Mouse (Mus musculus) thymus, adult 18-20 months (tissue): Measurements from ENCODE around the gene Cacng3.

Experiments used
- DNase-seq, 2 experiments: peaks; one replicate each; pipeline ENCODE4 v3.0.0; 2022; ENCODE audit warnings: mixed read lengths in 2 of 2

The Cacng3 gene

DNA sequence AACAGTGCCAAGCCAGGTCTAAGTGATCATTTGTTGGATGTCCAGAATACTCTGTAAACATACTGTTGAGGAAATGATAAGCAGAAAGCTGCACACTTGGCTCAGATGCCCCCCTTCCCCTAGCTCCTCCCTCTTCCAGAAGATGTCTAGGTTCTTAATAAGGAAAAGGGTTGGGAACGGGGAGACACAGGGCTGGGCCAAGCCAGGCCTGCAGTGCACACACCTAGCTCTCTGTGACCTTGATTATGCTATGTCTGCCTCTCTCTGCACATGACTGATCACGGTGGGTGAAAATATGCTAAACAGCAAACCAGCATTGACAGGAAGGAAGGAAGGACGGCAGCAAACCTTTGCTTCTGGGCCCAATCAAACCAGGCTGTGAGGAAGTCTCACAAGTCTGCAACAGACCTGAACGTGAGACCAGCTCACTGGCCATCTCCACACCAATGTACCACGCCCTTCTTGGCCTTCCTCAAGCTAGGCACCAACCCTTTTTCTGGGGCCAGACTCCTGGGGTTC lies 53.1 kb downstream of the Cacng3 start:
- DNase-seq = no peak

DNA sequence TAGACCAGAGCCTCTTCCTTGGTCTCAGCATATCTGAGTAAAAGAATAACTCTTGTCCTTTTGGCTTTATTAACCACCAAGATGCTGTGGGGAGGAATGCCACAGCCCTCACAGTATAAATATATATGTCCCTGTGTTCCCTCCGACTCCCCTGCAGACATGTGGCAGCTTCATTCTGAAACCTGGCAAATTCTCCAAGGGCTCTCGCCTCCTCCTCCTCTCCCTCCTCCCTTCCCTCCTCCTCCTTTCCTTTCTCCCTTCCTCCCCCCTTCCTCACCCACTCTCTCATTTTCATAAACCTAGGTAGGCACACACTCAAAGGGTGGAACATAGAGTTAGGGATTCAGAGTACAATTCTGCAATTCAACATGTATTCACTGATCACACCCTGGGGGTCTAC lies 56.1 kb downstream of the Cacng3 start:
- no peak for DNase-seq

DNA sequence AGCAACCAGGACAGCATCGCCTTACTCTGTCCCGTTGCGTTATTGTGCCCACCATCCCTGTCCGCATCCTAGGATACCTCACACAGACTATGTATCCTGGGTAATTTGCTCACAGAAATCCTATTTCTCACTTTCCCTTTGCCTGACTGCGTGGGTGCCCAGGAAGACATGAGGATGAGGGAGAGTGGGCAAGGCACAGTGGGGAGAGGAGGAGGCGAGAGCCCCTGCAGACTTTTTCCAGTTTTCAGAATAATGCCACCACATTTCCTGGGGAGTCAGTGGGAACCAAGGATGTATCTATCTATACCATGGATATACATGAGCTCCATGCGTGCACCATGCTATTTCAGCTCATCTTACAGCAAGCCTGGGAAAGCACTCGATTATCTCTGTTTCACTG lies 57.9 kb downstream of the Cacng3 start:
- no peak for DNase-seq

DNA sequence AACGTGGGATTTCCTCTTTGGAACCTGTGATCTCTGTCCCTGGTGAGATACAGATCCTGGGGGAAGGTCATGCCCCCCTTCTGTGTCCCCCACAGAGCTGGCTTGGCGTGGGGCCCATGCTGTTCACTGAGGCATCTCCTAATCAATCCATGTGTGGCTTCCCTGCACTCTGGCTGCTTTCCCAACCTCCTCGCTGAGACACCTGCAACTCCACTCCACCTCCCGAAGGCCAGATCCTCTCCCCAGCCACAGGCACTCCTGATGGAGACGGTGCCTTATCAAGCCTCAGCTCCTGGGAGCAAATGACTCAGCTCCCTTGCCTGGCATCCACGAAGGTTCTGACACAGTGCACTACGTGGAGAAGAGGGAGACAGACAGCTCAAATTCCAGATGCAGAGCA lies 58.6 kb downstream of the Cacng3 start:
- DNase-seq = no peak

DNA sequence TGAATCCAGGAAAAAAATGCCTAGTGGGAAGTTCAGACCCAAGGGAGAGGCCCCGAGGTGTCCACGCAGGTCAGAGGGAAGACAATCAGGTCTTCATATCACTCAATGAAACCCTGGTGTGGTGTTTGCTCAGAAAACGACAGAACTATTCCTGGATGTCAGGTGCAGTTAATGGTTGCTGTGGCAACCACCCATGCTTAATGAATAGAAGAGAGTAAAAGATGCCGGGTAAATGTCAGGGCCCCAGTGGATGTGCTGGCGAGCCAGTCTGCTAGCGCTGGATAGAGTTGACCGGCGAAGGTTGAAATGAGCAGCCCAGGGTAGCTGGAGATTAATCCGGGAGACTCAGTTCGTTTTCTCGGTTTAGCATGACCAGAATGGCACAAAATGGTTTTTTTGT lies 65.0 kb downstream of the Cacng3 start:
- no peak for DNase-seq

DNA sequence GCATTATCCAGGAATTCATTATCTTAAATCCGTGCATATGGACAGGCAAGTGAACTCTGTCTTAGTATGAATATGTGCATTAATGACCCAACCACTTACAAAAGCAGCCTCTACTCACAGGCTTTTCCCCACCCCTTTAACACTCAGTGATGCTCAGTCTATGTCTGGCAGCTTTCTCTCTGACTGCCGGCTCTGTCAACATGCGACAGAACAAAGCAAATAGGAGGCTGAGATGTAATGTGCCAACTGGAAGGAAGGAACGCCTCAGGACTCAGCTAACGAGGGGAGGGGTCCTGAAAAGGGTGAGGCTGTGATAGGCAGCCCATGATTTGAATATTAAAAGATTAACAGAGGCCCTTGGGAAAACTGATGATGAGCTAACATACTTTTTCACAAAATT lies 68.2 kb downstream of the Cacng3 start:
- no peak for DNase-seq

DNA sequence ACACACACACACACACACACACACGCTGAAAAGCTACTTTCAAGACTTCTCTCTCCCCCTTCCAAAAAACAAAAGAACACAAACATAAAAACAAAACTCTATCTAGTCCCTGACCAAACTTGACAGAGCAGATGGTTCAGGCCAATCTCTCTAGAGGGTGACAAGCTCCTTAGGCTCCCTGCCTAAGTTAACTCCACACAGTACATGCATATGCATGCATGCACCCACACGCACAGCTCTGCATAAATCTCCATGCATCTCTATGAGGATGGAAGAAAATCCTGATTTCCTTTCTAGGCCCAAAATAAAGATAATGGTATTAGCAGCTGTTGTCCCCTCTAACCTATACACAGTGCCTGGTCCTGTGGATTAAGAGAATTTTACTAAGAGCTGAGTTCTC lies 70.4 kb downstream of the Cacng3 start:
- no peak for DNase-seq

DNA sequence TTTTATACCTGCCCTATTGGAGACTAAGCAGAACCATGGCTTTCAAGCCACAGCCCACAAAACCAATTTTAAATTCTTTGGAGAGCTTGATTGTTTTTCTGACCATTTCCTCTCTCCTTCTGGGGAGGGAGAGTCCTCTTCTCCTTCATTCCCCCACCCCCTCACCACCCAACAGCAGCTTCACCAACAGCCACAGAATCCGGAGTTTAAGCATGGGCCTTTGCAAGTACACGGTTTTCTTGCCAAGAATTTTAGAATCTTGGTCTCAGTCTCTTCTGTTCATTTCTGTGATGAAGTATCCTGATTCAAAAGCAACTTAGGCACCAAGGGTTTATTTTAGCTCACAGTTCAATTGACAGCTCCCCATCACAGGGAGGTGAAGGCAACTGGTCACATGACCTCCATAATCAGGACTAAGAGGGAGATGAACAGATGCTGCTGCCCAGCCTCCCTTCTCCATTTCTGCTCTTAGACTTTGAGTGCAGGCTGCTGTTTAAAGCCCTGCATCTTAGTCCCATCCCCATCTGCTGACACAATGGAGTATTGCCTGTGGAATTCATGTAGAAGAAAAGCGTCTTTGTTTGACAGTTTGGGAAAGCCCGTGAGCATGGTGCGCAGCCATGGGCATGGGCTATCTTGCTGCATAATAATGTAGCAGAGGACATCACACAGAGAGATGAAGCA lies 85.8 kb downstream of the Cacng3 start:
- DNase-seq = no peak

DNA sequence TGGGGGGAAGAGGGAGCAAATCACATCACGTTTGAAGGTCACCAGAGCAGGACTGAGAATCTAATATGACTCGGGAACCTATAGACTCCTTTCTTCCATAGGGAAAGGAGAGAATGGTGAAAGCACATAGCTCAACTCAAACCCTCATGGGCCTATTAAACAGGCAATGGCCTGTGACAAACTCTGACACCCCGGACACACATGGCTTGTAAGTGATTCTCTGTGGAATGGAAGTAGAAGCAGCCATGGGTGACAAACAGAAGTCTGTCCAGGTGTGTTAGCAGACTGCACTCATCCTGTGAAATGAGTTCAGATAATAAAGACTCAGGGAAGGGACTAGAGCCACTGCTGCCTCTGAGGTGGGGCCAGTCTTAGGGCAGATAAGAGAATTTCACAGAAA lies 88.4 kb downstream of the Cacng3 start:
- DNase-seq = no peak

DNA sequence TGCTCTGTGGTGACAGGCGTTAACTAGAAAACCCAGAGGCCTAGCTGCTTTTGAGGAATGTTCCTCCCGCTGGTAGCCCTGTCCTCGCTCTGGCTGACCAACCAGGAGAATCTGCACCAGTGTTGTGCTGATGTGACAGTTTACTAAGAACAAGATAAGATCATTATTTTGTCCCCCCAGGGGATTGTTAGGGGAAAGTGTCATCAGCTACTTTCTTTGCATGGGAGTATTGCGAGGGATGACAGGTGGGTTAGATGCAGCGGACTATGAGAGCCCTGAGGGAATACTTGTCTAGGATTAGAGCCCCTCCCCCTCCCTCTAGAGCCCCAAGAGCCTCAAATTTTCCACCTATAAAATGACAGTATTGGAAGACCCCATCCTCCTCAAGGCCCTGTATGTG lies 94.2 kb downstream of the Cacng3 start:
- DNase-seq = no peak

DNA sequence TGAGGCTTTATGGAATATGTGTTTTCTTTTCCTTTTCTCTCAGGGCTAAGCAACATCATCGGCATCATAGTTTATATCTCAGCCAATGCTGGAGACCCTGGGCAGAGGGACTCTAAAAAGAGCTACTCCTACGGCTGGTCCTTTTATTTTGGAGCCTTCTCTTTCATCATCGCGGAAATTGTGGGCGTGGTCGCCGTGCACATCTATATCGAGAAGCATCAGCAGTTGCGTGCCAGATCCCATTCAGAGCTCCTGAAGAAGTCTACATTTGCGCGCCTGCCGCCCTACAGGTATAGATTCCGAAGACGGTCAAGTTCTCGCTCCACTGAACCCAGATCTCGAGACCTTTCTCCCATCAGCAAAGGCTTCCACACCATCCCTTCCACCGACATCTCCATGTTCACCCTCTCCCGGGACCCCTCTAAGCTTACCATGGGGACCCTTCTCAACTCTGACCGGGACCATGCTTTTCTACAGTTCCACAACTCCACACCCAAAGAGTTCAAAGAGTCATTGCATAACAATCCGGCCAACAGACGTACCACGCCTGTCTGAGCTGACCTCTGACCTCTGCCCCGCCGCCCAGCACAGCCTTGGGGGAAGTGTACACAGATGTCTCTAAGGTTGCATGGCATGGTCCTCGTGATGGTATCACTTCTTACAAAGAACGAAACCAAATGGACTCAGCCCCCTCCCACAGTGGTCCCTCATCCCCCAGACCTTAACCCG lies 98.2 kb downstream of the Cacng3 start:
- no peak for DNase-seq

DNA sequence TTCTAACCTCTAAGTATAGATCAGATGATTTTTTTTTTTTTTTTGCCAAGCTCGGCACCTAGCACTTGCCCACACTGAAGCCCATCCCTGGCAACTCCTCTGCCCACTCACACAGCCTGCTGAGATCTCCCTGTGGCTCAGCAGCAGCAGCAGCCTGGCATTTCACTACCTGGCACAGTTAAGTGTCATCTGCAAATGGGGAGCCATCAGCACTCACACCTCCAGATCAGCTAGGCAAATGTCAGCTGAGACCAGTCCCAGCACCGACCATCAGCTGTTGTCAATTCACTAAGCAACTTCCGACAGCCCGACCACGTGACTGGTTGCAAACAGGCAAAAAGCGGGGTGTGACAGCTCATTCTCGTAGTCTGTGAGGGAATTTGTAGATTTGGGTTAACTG lies 109.3 kb downstream of the Cacng3 start:
- no peak for DNase-seq

DNA sequence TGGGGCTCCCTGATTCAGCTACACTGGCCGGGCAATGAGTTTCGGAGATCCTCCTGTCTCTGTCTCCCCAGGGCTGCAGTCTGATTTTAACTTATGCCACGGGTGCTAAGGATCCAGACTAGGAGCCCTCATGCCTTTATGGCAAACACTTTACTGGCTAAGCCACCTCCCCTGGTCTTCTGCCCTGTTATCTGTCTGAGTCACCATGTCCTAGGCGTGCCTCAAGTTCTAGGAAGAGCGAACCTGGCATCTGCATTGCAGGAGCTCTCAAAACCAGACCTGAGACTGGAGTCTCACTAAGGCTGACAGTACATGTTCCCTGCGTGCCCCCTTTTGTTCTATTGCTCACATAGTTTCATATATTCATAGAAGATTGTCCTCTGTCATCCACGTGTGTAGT lies 119.6 kb downstream of the Cacng3 start:
- DNase-seq = no peak

DNA sequence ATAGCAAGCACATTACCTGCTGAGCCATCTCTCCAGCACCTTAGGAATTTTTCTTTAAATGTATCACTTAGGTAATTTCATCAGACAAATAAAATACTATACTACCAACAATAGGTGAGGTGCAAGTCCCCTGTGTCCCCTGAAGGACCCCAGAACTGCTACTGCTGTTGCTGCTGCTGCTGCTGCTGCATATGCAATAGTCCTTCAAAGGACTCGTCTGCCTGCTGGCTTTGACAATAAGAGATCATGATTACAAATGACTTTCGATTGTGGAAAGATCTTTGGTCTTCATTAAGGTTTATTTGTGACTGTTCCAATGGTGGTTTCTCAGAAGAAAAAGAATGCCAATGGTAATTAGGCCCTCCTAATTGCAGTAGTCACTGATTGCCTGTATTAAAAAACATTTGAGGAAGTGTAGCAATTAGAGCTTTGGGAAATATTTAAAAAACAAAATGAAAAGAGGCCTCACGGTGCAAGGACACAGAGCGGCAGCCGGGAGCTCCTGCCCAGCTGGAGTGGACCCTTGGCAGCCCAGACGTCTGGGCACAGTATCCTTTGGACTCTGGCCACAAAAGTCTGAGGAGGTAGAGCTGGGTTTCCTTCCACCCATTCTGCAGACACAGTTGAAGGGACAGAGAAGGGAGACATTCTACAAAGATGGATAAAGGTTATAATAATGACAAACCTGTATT lies 123.5 kb downstream of the Cacng3 start:
- DNase-seq = no peak

DNA sequence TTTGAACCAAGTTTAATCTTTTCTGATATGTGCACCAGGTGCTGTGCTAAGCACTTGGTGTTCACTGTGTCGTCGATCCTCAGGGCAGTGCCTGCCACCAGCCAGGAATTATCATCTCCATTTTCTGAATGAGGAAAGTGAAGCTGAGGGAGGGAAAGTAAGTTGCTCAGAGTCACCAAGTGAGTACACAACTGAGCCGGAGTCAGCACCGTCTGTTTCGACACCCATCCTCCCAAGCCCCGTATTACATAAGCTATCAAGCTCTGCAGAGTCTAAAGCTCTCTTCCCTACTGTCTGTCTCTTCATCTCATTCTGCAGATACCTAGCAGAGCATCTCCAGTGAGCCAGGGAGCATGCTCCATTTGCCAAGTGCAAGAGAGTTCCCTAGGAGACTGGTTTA lies 124.8 kb downstream of the Cacng3 start:
- no peak for DNase-seq

DNA sequence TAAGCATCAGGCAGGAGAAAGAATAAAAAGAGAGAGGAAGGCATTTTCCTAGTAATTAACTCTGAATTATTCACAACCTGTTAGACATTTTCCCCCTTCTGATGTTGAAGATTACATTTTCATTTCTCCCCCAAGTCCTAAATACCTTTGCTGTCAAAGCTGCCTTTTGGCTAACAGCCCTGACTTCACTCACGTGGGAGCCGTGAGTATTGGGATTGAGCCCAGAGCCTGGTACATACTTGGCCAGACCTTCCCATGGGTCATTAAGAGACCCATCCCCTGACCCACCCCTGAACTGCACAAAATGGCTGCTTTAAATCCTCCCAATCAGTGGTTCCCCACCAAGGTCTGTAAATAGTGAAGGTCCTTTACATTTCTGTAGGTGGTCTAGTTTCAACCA lies 130.5 kb downstream of the Cacng3 start:
- DNase-seq = no peak

DNA sequence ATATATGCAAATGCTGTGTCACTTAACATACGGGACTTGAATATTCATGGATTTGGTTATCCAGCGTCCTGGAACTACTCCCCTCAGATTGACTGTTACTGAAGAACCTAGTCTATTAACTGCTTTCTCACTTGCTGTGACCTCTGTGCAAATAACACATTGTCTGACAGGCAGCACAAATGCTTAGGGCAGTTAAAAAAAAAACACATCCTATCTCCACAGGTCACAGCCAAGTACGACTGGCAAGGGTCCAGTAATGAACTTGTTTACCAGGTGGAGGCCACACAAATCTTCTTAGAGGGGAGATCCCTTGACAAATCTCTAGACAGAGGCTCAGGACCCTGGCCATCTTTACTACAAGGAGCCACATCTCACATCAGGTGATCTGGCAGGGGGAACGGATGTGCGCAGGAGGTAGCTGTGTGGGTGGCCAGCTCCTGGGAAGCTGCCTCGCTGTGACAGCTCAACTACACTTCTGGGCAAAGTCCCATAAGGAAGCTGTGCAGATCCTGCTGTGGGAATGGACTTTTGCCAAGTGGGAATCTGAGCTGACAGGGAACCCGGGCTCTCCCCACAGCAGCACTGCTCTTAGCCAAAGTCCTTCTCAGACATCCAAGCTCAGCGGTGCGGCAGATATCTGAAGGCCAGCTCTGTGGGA lies 133.7 kb downstream of the Cacng3 start:
- DNase-seq = no peak

DNA sequence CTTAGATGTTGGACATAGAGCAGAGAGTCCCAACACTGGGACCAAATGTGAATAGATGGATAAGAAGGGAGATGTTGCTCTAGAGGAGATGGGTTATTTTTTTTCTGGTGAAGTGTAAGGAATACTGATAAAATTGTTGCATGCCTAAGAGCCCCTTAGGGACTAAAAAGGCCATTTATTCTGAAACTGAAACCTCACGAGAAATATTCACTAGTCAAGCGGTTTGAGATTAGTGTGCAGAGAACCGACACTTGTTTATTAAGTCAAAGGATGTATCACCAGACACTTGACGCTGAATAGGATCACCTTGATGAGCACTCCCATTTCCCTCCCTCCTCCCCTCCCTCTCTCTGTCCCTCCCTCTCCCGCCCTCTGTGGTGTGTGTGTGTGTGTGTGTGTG lies 136.2 kb downstream of the Cacng3 start:
- DNase-seq = no peak

DNA sequence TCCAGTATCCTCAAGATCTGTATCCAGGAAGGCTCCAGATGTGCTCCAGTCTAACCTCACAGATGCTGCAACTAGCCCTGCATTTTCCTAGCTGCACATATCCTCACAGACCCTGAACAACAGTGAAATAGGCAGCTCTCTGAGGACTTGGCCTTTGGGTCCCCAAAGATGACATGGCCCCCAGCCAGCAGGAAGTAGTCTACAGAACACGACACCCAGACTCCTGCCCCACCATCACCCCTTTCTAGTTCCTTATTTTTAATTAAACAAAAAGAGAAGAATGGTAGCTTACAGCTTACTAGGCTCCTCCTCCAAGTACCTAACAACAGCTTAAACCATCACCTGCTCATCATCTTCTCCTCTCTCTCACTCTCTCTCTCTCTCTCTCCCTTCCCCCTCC lies 143.4 kb downstream of the Cacng3 start:
- no peak for DNase-seq

DNA sequence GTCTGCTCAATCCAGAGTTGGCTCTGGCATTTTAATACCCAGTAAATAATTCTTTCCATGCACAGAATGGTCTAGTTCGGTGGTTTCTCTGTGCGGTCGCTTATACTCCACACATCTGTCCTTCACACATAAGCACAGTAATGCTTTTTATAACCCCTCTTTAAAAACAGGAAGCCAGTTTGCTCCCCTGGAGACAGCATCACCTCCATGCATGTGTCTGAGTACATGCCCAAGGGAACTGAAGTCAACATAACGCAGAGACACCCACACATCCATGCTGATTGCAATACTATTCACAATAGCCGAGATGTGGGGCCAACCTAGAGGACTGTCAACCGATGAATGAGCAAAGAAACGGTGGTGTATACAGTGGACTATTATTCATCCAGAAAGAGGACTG lies 147.3 kb downstream of the Cacng3 start:
- DNase-seq = no peak
